Mouse (Mus musculus) spleen, adult 2 months (tissue): ENCODE data around the gene Rpa1. TPM values are rescaled to one million over a fixed set of nuclear protein-coding genes. Genes with fewer than 3 reads are reported as not detected.

Experiments
- DNase-seq, 2 experiments: peaks; one replicate each; pipeline versions ENCODE4 v3.0.0 to v3.0.0-alpha.2; 2012 to 2021; ENCODE audit warnings: low spot score in 2 of 2, low read depth in 1 of 2
- H3K27ac ChIP-seq: fragments of 200-500 bp; 2 replicates; pipeline ENCODE4 v1.5.1; 2012; ENCODE audit warnings: low read length, inconsistent platforms; ENCODE audit not compliant: insufficient read depth
- H3K27me3 ChIP-seq: fragments of 200-500 bp; 2 replicates; pipeline ENCODE4 v1.6.1; 2012; ENCODE audit warnings: mild to moderate bottlenecking, moderate library complexity, low read length, inconsistent platforms; ENCODE audit not compliant: control insufficient read depth, insufficient read depth
- H3K36me3 ChIP-seq: fragments of 200-500 bp; 2 replicates; pipeline ENCODE4 v1.6.1; 2012; ENCODE audit warnings: mild to moderate bottlenecking, low read length, inconsistent platforms; ENCODE audit not compliant: control insufficient read depth, insufficient read depth
- H3K4me1 ChIP-seq: fragments of 200-500 bp; 2 replicates; pipeline ENCODE4 v1.6.1; 2011; ENCODE audit warnings: inconsistent platforms; ENCODE audit not compliant: control insufficient read depth, insufficient read depth, insufficient read length
- H3K4me3 ChIP-seq: fragments of 200-500 bp; 2 replicates; pipeline ENCODE4 v1.5.1; 2011; ENCODE audit warnings: mild to moderate bottlenecking, inconsistent platforms; ENCODE audit not compliant: insufficient read depth, insufficient read length; ENCODE audit errors: extremely low read depth
- CTCF ChIP-seq: fragments of 200-500 bp; IDR thresholded peaks from 2 replicates; pipeline ENCODE4 v1.5.1; 2011; ENCODE audit warnings: mild to moderate bottlenecking, inconsistent platforms; ENCODE audit not compliant: insufficient read depth, insufficient read length, insufficient replicate concordance; ENCODE audit errors: extremely low read depth
- POLR2A ChIP-seq: fragments of 200-500 bp; IDR thresholded peaks from 2 replicates; pipeline ENCODE4 v1.6.1; 2011; ENCODE audit warnings: low read depth, low read length, inconsistent platforms
- WGBS: fragments of 180-500 bp; shearing (Covaris S2); methylation state at CpG from one replicate; pipeline ENCODE4 v1.1.7; 2018; 5-methylcytosine and 5-hydroxymethylcytosine counted together
- polyA plus RNA-seq: library from polyadenylated mRNA; depleted of rRNA; stranded (reverse); fragments of >200 nt; gene quantifications from 2 replicates; pipeline ENCODE4 v1.2.3, GENCODE M21; 2012

Rpa1 gene
- polyA plus RNA-seq, 1 experiment = 23.6 TPM

DNA sequence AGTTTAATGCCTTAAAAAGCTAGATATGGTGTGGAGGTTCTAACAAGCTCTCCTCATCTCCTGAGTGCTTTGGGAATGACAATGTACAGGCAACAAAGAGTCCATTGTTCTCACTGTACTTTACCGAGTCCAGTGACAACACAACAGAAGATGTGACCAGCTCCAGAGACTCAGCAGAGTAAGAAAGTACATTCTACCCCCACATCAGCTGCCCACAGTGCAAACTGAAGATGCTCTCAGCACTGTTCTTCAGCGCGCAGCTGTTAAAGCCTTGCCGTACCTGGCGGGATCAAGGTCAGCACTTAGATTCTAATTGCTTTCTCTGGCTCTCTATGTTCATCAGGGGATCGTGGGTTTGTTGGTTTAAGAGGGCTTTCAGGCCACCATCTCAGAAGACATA lies 36.4 kb downstream of the Rpa1 start:
- no peak for TF ChIP-seq POLR2A
- TF ChIP-seq CTCF = no peak
- H3K36me3 ChIP-seq = peaks cover 72% of the 10 kb centered on the region
- 97% methylated on average over 6 of the region's 6 CpGs for WGBS

GRCm38 (mm10) chr11:75310813-75311212 lies 37.3 kb downstream of the Rpa1 start:
- H3K27me3 ChIP-seq = no peaks in the 10 kb centered on the region
- peaks cover 77% of the 10 kb centered on the region for H3K36me3 ChIP-seq
- no peak overlapping the region for H3K4me3 ChIP-seq
- H3K4me1 ChIP-seq = no peaks in the 10 kb centered on the region
- TF ChIP-seq CTCF = no peak
- TF ChIP-seq POLR2A = no peak
- 97% methylated on average over 8 of the region's 8 CpGs for WGBS
- no peak for DNase-seq
- no peak overlapping the region for H3K27ac ChIP-seq

More for the DNA sequence above, 36.4 kb downstream of the Rpa1 start:
- no peak for DNase-seq
- Histone ChIP-seq H3K4me1 (no peaks in the 10 kb centered on the region), H3K4me3 (no peak overlapping the region), H3K27me3 (no peaks in the 10 kb centered on the region), H3K27ac (no peak overlapping the region)

DNA sequence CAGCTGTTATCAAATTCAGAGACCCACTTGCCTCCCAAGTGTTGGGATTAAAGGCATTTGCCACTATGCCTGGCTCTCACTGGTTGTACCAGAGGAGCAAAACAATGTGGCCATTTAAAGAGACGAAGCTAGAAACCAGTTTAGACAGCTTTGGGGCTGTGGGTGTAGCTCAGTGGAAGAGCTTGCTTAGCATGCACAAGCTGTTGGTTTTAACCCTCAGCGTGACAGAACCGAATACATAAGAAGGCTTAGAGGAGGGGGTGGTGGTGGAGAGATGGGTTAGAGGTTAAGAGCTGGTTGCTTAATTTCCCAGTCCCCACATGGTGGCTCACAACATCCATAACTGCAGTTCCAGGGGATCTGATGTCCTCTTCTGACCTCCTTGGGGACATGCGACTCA lies 39.5 kb downstream of the Rpa1 start:
- Histone ChIP-seq H3K27ac (no peak overlapping the region), H3K4me3 (no peak overlapping the region), H3K4me1 (no peaks in the 10 kb centered on the region), H3K36me3 (peaks cover 76% of the 10 kb centered on the region), H3K27me3 (no peaks in the 10 kb centered on the region)
- TF ChIP-seq CTCF (no peak), POLR2A (no peak)
- no peak for DNase-seq
- WGBS = 94% methylated on average over 4 of the region's 4 CpGs

DNA sequence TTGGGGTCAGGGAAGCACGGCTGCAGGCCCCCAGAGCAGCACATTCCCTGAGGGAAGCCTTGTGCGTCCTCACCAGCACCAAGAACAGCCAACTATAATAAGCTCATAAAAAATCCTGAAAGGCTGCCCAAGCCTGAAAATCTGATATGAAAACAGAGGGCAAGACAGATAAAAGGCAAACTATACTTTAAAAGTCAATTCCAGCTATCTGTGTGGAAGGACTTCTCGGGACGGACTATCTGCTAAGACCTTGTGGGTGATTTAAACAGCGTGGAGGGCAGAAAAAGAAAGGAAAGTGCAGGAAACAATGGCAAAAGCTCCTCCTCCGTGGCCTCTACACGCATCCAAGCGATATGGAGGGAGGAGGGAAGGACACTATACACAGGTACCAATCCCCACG lies 43.3 kb downstream of the Rpa1 start:
- Histone ChIP-seq H3K27me3 (no peaks in the 10 kb centered on the region), H3K36me3 (peaks cover 56% of the 10 kb centered on the region), H3K4me1 (peaks cover 2% of the 10 kb centered on the region; the same call in 1 of the 2 replicates), H3K4me3 (no peak overlapping the region), H3K27ac (no peak overlapping the region)
- WGBS = 84% methylated on average over 9 of the region's 9 CpGs
- no peak for DNase-seq
- TF ChIP-seq CTCF (no peak), POLR2A (no peak)

GRCm38 (mm10) chr11:75300954-75301353 lies 47.2 kb downstream of the Rpa1 start:
- TF ChIP-seq POLR2A (no peak), CTCF (no peak)
- Histone ChIP-seq H3K27ac (peak overlapping the region; percentile 31; the same call in 1 of the 2 replicates), H3K27me3 (no peaks in the 10 kb centered on the region), H3K4me3 (no peak overlapping the region), H3K4me1 (peaks cover 2% of the 10 kb centered on the region; the same call in 1 of the 2 replicates), H3K36me3 (peaks cover 28% of the 10 kb centered on the region)
- no peak for DNase-seq
- 55% methylated on average over 9 of the region's 9 CpGs for WGBS

- H3K36me3 ChIP-seq = peaks cover 19% of the 10 kb centered on the region
- no peaks in the 10 kb centered on the region for H3K27me3 ChIP-seq
- DNase-seq = no peak
- peaks cover 2% of the 10 kb centered on the region; the same call in 1 of the 2 replicates for H3K4me1 ChIP-seq
- no peak overlapping the region for H3K4me3 ChIP-seq
- H3K27ac ChIP-seq = no peak overlapping the region
- TF ChIP-seq CTCF = no peak
- no peak for TF ChIP-seq POLR2A
- WGBS = 92% methylated on average over 10 of the region's 10 CpGs
These were observed 48.3 kb downstream of the Rpa1 start for GRCm38 (mm10) chr11:75299786-75300185.

DNA sequence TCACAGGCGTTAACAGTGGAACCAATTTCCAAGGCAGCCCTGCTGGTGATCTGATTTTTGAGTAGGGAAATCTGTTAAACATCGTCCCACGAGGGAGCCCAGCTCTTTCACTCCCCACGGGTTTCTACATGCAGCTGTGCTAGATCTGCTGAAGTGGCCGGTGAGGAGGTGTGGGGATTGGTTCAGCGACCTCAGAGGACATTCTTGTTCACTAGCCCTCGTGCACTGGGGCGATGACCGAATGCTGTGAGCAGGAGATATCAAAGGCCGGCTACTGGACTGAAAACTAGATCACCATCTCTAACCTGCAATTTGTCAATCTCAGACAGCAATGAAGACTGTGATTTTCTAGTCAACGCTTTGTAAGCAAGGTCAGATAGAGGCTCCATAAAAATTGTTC lies 49.6 kb downstream of the Rpa1 start:
- DNase-seq = no peak

More for the DNA sequence above, 49.6 kb downstream of the Rpa1 start:
- Histone ChIP-seq H3K4me3 (no peak overlapping the region), H3K27me3 (no peaks in the 10 kb centered on the region), H3K36me3 (peaks cover 15% of the 10 kb centered on the region), H3K27ac (no peak overlapping the region), H3K4me1 (peaks cover 2% of the 10 kb centered on the region; the same call in 1 of the 2 replicates)
- WGBS = 64% methylated on average over 11 of the region's 11 CpGs
- no peak for TF ChIP-seq CTCF
- no peak for TF ChIP-seq POLR2A
